Mouse (Mus musculus) heart, adult 2 months (tissue): ENCODE measurements around the gene Slit3.

Source experiments
- CTCF ChIP-seq: fragments of 200-600 bp; IDR thresholded peaks from 2 replicates; pipeline ENCODE4 v1.8.1; 2022; ENCODE audit warnings: antibody characterized with exemption, mild to moderate bottlenecking, moderate library complexity
- EP300 ChIP-seq: fragments of 200-500 bp; IDR thresholded peaks from 2 replicates; pipeline ENCODE4 v1.6.1; 2011; ENCODE audit warnings: low read depth, low read length, control low read depth; ENCODE audit not compliant: insufficient read depth

DNA sequence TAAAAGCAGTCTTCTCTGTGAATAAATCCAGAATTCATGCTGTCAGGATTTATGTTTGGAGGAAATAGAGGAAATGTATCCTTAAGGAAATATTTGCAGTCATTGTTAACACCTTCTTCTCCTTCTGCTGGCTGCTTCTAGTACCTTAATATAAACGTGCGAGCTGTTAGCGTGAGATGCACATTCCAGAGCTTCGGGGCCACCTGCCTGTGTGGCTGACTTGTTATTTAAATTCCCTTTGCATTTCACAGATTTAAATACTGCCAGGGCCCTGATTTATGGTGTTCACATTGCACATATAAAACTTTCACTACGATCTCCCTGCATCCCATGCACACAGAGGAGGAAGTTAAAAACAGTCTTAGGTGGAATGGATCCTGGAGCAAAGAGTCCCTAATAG is 221.5 kb downstream of the Slit3 start:
- TF ChIP-seq CTCF (no peak), EP300 (no peak)
